ENCODE assay signal across 26 mouse cellular contexts in the genomic region with DNA sequence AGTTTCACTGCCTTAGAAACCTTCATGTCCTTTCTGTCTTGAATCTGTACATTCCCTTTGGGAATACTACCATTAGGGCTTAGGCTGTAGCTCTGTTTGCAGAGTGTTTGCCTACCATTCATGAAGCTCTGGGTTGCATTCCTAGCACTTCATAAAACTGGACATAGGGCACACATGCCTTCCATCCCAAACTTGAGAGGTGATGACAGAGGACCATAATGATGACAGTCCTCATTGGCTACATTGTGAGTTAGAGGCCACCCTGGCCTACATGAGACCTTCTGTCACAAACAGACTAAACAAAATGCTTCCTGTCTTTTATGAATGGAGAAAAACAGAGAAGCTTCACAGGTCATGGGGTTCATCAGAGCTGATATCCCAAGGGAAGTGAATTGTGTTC. TPM values are rescaled to one million over a fixed set of nuclear protein-coding genes. Genes with fewer than 3 reads are reported as not detected.
DNase-seq lines count a peak whose midpoint lies in the region; ATAC-seq and TF ChIP-seq lines count a peak whose summit lies in the region.
"Had no signal": no experiment of that assay in that cellular context is flagged by ENCODE, and none has a peak within 500 bp of the region (broad histone marks: within the 10 kb centered on the region; RNA-seq: fewer than 3 reads in every experiment).

No protein-coding gene starts in this region.

- H3K27ac ChIP-seq in heart, postnatal 0 days (ENCODE audit: low read depth) = no peak overlapping the region
- no peak overlapping the region for H3K27ac ChIP-seq in heart, embryonic 12.5 days (ENCODE audit: poor library complexity, severe bottlenecking)
- no peak overlapping the region for H3K27ac ChIP-seq in lung, embryonic 14.5 days (ENCODE audit: low read depth)
- H3K27ac ChIP-seq in lung, postnatal 0 days (ENCODE audit: low read length) = no peak overlapping the region
- H3K27ac ChIP-seq: forebrain, embryonic 10.5 days; forebrain, embryonic 13.5 days; gastrocnemius, adult 2 months; hindbrain, embryonic 10.5 days; hindbrain, embryonic 13.5 days; hindbrain, postnatal 0 days had no signal

- no peak overlapping the region for H3K4me3 ChIP-seq in heart, postnatal 0 days (ENCODE audit: low read depth, low read length)
- no peak overlapping the region for H3K4me3 ChIP-seq in heart, embryonic 12.5 days
- no peak overlapping the region for H3K4me3 ChIP-seq in lung, embryonic 14.5 days (ENCODE audit: low read depth, low read length)
- H3K4me3 ChIP-seq in lung, postnatal 0 days (ENCODE audit: low read depth, low read length) = no peak overlapping the region
- H3K4me3 ChIP-seq: forebrain, embryonic 10.5 days; forebrain, embryonic 13.5 days; gastrocnemius, adult 2 months; hindbrain, embryonic 10.5 days; hindbrain, embryonic 13.5 days had no signal

- no peak for DNase-seq in heart, postnatal 0 days (ENCODE audit: low spot score)
- peak; percentile 63 for DNase-seq in lung, embryonic 14.5 days
- no peak for DNase-seq in lung, adult 18-20 months
- DNase-seq in lung, postnatal 0 days (ENCODE audit: low spot score) = peak; percentile 5
- DNase-seq in lung, postnatal 14 days = no peak
- DNase-seq: adrenal gland, postnatal 10 days; adrenal gland, postnatal 36 days; B cell, adult 2 months; cerebellum, adult 18-20 months; cerebellum, adult 9-10 months; cerebellum, postnatal 14 days; gastrocnemius, adult 2 months; gastrocnemius, postnatal 14 days; heart, adult 11 months had no signal

- no peak for TF ChIP-seq EP300 in heart, postnatal 0 days (IDR thresholded peaks at IDR 0.05; ENCODE audit: low read depth)
- TF ChIP-seq EP300 in lung, postnatal 0 days (IDR thresholded peaks at IDR 0.05) = no peak

- ATAC-seq in heart, postnatal 0 days (ENCODE audit: insufficient read depth, low read depth) = peak; percentile 33; the same call in 1 of the 2 replicates
- no peak for ATAC-seq in heart, embryonic 12.5 days (ENCODE audit: insufficient number of reproducible peaks, low FRiP score)
- peak; percentile 83; the same call in 1 of the 2 replicates for ATAC-seq in lung, embryonic 14.5 days (ENCODE audit: insufficient read depth)
- ATAC-seq in lung, postnatal 0 days = peak; percentile 52; the same call in 1 of the 2 replicates
- ATAC-seq: forebrain, embryonic 13.5 days; forebrain, embryonic 16.5 days; hindbrain, postnatal 0 days; inflammation-experienced regulatory T-cells, adult 6 months; Patski had no signal

- no peak for TF ChIP-seq CTCF in heart, postnatal 0 days (IDR thresholded peaks at IDR 0.05; ENCODE audit: low read depth)
- TF ChIP-seq CTCF in lung, embryonic 14.5 days (IDR thresholded peaks at IDR 0.05; ENCODE audit: low read depth) = no peak
- TF ChIP-seq CTCF in lung, postnatal 0 days (IDR thresholded peaks at IDR 0.05) = no peak

- peaks cover 14% of the 10 kb centered on the region for H3K4me1 ChIP-seq in heart, postnatal 0 days (ENCODE audit: control insufficient read depth, insufficient read depth)
- peaks cover 47% of the 10 kb centered on the region for H3K4me1 ChIP-seq in heart, embryonic 12.5 days (replicated peaks)
- no peaks in the 10 kb centered on the region; the same call in 1 of the 2 replicates for H3K4me1 ChIP-seq in lung, embryonic 14.5 days (ENCODE audit: insufficient read depth)
- no peaks in the 10 kb centered on the region for H3K4me1 ChIP-seq in lung, postnatal 0 days (ENCODE audit: insufficient read depth, low read depth, low read length)
- H3K4me1 ChIP-seq: forebrain, embryonic 13.5 days; hindbrain, embryonic 10.5 days; hindbrain, embryonic 13.5 days had no signal

- H3K9me3 ChIP-seq in heart, postnatal 0 days (replicated peaks; ENCODE audit: control insufficient read depth, low read length) = no peaks in the 10 kb centered on the region
- no peaks in the 10 kb centered on the region for H3K9me3 ChIP-seq in heart, embryonic 12.5 days (replicated peaks)
- H3K9me3 ChIP-seq in lung, embryonic 14.5 days (ENCODE audit: low read depth, low read length) = no peaks in the 10 kb centered on the region
- no peaks in the 10 kb centered on the region for H3K9me3 ChIP-seq in lung, postnatal 0 days (ENCODE audit: low read length)
- H3K9me3 ChIP-seq: forebrain, embryonic 10.5 days; forebrain, embryonic 13.5 days; G1E; hindbrain, embryonic 10.5 days; hindbrain, embryonic 13.5 days had no signal

- H3K9ac ChIP-seq in heart, postnatal 0 days (replicated peaks; ENCODE audit: low read depth, low read length) = no peak overlapping the region
- no peak overlapping the region for H3K9ac ChIP-seq in heart, embryonic 12.5 days
- H3K9ac ChIP-seq in lung, embryonic 14.5 days = no peak overlapping the region
- H3K9ac ChIP-seq in lung, postnatal 0 days (replicated peaks; ENCODE audit: low read depth) = no peak overlapping the region
- H3K9ac ChIP-seq: forebrain, embryonic 13.5 days; hindbrain, embryonic 13.5 days had no signal

- no peaks in the 10 kb centered on the region for H3K36me3 ChIP-seq in heart, postnatal 0 days (replicated peaks; ENCODE audit: control insufficient read depth, insufficient read depth, low read length)
- H3K36me3 ChIP-seq in heart, embryonic 12.5 days = no peaks in the 10 kb centered on the region
- no peaks in the 10 kb centered on the region for H3K36me3 ChIP-seq in lung, embryonic 14.5 days (ENCODE audit: insufficient read depth)
- H3K36me3 ChIP-seq in lung, postnatal 0 days (ENCODE audit: insufficient read depth, low read length) = no peaks in the 10 kb centered on the region
- H3K36me3 ChIP-seq: hindbrain, embryonic 10.5 days; hindbrain, embryonic 13.5 days had no signal

- H3K4me2 ChIP-seq in heart, postnatal 0 days (ENCODE audit: low read depth, low read length) = no peak overlapping the region
- H3K4me2 ChIP-seq in heart, embryonic 12.5 days = no peak overlapping the region
- H3K4me2 ChIP-seq in lung, embryonic 14.5 days = no peak overlapping the region
- H3K4me2 ChIP-seq in lung, postnatal 0 days (replicated peaks; ENCODE audit: low read depth, low read length) = no peak overlapping the region
- H3K4me2 ChIP-seq: forebrain, embryonic 13.5 days; heart, embryonic 11.5 days; hindbrain, embryonic 13.5 days had no signal

- no peaks in the 10 kb centered on the region for H3K27me3 ChIP-seq in heart, postnatal 0 days (ENCODE audit: control insufficient read depth, insufficient read depth, low read length)
- H3K27me3 ChIP-seq in heart, embryonic 12.5 days (replicated peaks) = no peaks in the 10 kb centered on the region
- H3K27me3 ChIP-seq in lung, embryonic 14.5 days (ENCODE audit: insufficient read depth, low read length) = no peaks in the 10 kb centered on the region
- H3K27me3 ChIP-seq in lung, postnatal 0 days (replicated peaks; ENCODE audit: insufficient read depth, low read length) = no peaks in the 10 kb centered on the region
- H3K27me3 ChIP-seq: CH12.LX; forebrain, embryonic 13.5 days; hindbrain, embryonic 13.5 days had no signal

RNA-seq across cellular contexts. Expression of a gene that starts 33.2 kb away (rescaled TPM):
- total RNA-seq in heart, postnatal 0 days (2014; rRNA removed; ENCODE audit: low replicate concordance) = 62.3 and 64.4 TPM in 2 replicates
- polyA plus RNA-seq in heart, postnatal 0 days (2015; fragmentation: Nextera tagmentation; extraction: Ambion mirVana) = 34.0 and 34.1 TPM in 2 replicates
- polyA plus RNA-seq in heart, embryonic 12.5 days (2016; fragmentation: Nextera tagmentation; extraction: Ambion mirVana) = 63.4 and 63.6 TPM in 2 replicates
- 82.8 and 83.0 TPM in 2 replicates for polyA plus RNA-seq in lung, embryonic 14.5 days (2014; fragmentation: Nextera tagmentation; extraction: Ambion mirVana)
- 37.9 and 45.2 TPM in 2 replicates for polyA plus RNA-seq in lung, postnatal 0 days (2015; fragmentation: Nextera tagmentation; extraction: Ambion mirVana)

Comparison
In these comparisons a context has a peak if more than half of its experiments do, and no peak if none do; other contexts are left out.
1. DNase-seq: peak in lung, embryonic 14.5 days (single experiment) and lung, postnatal 0 days (single experiment); none in heart, postnatal 0 days (single experiment), lung, adult 18-20 months (0 of 2) and lung, postnatal 14 days (single experiment).